Mouse (Mus musculus) thymus, postnatal 4 days (tissue): ENCODE measurements around the gene Iqgap1.
"Not testable (repeated sequence)": the region's sequence is repeated elsewhere in the genome, so short reads cannot be mapped to it uniquely, and the experiment has no call there.

Experiments
- DNase-seq: peaks from one replicate; pipeline ENCODE4 v3.0.0; 2021

Iqgap1 gene

DNA sequence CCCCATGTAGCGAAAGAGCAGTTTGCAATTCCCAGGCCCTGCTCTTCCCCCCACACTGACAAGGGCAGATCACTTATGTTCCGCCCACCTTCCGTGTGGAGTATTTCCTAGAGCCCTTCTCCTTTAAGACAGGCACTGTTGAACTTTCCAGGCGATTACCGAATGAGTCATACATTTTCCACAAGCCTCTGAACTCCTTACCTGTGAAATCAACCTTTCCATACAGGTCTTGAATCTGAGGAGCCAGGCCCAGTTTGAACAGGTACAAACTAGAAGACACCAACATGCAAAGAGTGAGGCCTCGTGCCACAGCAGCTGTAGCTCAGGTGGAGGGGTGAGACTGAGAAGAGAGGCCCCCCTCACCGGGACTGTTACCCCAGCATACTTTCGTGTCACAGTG is 63.5 kb downstream of the Iqgap1 start:
- DNase-seq = no peak

DNA sequence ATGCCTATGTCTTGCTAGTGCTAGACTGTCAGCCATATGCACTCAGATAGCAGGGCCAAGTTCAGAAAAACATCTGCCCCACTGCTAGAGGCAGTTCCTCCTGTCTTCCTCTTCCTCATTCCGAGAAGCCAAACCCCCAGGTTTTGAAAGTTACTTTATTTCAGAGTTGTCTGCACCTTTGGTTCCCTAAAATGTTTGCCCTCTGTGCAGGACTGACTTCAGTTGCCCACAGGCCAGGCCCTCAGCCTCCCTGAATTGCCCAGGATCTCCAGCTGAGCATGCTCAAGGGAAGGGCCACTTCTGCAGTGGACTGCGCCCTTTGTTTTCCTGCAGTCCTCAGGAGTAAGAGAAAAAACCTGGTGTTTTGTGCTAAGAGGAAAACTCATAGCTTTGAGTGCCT is 71.7 kb downstream of the Iqgap1 start:
- no peak for DNase-seq

DNA sequence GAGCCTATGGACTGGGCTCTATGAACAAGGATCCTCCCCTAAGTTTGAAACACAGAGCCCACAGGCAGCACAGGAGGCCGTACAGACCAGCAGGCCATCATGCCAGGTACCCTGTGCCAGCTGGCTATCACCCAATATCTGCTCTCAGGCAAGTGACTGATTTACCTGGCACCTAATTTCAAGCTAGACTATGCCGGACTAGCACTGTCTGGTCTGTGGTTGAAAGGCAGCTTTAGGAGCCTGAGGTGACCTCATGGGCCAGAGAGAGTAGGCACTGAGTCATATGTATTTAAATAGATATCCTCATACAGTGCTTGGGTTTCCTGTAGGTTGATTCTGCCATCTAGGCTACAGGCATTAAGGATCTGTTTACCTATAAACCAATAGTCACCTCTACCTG is 72.2 kb downstream of the Iqgap1 start:
- DNase-seq = no peak

DNA sequence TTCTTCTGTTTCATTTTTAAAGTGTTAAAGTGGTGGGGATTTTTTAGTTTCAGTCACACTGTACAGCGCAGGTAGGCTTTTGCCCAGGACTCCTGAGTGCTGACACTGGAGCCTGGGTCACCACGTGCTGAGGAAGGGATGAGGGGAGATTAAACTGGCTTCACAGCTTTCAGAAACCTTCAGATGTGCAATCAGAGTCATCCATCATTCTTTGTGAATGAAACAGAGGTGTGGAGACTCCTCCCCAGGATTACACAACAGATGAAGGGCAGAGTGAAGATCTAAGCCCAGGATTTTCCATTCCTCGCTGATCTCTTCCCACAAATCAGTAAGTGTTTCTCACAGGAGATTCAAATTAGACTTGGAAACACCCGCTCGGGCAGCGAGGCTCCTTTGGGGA is 76.2 kb downstream of the Iqgap1 start:
- no peak for DNase-seq

DNA sequence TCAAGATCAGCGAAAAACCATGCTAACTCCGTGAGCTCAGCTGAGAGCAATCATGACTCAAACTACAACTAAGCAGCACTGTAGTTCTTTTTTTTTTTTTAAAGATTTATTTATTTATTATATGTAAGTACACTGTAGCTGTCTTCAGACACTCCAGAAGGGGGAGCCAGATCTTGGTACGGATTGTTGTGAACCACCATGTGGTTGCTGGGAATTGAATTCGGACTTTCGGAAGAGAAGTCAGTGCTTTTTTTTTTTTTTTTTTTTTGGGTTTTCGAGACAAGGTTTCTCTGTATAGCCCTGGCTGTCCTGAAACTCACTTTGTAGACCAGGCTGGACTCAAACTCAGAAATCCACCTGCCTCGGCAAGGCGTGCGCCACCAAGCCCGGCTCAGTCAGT is 76.7 kb downstream of the Iqgap1 start:
- DNase-seq = not testable (repeated sequence)

DNA sequence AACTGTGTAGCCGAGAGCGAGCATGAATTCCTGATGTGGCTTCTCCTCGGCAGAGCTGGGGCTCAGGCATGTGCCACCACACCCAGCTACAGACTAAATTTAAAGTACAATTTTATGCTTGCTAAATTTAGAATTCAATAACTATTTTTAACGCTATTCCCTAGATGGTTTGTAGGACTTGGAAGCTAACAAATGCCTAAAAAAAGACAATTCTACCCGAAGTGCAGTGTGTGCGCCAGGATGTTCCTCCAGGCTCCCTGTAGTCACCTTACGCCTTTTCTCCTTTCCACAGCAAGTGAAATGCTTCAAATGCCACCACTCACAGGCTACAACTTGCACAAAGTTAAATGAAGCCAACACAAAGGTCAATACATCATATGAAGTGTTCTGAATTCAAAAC is 78.4 kb downstream of the Iqgap1 start:
- no peak for DNase-seq

DNA sequence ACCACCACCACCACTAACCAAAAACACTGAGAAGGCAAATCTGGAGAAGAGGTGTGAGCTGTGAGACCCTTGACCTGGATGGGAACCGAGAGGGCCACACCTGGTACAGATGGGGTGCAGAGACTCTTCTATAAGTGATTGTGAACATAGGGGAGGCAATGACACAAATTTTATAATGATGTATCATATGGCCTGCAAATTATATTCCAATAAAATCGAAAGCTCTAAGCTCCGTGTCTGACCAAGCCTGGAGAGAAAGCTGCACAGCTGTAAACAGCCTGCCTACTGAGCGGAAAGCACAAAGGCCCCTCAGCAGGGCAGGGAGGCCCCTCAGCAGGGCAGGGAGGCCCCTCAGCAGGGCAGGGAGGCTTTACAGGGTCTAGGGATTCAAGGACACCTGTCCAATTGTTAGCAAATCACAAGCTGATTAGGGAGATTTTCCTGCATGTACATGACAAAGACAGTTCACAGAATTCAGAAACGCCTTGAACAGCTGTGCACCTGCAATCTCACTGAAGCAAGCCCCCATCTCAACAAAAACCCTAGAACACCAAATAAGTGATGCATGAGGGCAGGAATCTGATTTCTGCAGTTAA is 79.5 kb downstream of the Iqgap1 start:
- no peak for DNase-seq

DNA sequence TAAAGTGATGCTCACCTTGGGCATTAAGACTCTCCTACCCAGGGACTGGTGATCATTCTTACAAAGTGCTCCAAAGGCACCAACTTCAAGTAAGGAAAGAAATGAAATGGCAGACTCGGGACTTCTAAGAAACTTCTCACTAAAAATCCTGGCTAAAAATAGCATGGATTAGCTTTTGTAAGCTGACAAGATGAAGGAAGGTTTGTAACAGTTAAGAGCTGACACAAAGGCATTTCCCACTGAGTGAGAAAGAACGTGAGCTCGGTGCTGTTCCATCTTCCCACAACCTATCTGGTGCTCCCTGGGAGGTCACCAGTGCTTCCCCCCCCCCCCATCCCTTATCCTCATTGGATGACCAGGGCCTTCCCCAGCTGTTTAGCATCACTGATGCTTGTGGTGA is 80.0 kb downstream of the Iqgap1 start:
- no peak for DNase-seq

DNA sequence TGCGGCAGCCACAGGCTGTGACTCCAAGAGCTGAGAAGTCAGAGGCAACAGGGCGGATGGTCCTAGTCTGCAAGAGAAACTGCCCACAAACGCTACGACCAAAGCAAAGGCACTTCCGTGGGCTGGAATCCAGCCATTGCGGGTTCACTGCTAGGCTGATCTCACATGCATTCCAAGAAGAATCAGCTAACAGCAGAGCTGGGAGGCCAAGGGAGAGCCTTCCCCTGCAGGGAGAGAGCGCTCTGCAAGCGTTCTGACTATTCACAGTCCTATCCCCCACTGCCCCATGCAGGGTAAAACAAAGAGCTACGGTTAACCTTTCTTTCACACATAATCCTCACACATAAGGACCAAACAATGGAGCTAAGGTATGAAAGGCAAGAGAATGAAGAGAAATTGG is 80.5 kb downstream of the Iqgap1 start:
- no peak for DNase-seq

DNA sequence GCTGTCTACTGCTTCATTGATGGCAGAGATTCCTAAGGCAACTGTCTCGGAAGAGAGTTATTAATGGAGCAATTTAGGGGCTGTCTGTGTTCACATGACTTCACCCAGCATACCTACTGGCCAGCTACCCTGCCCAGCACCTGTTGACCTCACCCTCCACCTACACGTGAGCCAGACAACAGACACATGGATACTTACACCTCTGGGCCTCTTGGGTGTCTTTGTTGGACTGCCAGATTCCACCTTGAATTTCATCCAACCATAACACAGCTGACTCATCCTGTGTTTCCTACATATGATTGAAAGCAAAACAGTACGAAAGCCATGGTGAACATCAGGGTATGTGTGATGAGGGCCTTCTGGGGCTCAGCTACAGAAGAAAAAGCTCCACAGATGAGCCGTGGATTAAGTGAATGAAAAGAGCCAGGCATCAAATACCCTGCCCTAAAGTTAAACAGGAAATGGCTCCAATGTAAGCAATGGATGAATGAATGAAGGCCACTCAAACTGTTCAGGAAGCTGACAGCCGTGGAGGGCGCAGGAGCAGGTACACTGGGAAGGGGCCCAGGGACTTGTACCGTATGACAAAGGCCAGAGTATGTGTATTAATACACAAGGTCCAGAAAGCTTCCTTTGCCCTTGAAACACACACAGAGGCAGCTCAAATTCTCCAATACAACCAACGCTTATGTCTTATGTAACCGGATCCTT is 81.7 kb downstream of the Iqgap1 start:
- no peak for DNase-seq

DNA sequence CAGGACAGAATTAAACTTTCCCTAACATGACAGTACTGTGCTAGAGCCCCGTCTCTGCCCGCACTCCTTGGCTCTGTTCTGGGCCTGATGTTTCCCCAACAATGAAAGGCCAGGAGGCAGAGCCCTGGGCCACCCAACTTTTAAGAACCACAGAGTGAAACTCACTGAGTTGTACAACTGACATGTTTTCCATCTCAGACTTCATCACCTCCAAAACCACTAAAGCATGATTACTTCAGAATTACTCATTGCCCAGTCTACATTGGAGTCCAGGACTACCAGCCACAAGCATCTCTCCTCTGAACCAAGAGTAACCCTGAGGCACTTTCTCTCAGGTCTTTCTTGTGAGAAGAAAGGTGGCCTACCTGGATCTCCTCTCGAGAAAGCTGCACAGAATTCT is 83.1 kb downstream of the Iqgap1 start:
- DNase-seq = no peak

DNA sequence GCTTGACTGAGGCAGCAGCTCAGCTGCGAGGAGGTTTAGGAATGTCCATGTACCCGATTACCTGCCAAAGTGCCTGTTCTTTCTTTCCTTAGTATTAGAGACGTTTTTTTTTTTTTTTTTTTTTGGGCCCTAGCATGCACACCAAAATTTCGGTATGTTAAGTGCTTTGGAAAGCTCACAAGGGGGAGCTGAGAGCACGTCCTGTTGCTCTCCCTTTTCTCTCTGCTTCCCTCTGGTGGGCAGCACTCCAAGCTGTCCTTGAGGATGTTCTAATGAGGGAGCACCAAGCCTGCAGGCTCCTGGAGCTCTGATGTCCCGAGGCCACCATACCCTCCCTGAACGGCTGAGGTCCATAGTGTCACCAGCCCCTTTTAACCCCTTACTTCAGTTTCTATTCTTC is 84.8 kb downstream of the Iqgap1 start:
- DNase-seq = peak; percentile 86

DNA sequence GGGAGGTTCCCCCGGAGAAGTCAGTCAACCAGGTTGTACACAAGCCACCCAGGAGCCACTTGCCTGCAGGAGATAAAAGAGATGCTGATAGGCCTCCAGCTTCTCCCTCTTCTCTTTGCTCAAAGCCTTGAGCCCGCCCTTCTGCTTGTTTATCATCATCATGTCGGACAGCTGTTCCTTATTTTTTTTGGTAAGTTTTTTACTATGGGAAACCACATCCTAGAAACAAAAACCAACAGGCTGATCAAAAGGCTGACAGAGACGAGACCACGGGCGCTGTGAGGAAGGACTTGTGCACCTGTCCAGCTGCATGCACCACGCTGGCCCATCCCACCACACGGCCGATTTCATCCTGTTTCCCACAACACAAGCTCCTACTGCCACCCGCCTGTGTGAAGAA is 89.6 kb downstream of the Iqgap1 start:
- DNase-seq = no peak

DNA sequence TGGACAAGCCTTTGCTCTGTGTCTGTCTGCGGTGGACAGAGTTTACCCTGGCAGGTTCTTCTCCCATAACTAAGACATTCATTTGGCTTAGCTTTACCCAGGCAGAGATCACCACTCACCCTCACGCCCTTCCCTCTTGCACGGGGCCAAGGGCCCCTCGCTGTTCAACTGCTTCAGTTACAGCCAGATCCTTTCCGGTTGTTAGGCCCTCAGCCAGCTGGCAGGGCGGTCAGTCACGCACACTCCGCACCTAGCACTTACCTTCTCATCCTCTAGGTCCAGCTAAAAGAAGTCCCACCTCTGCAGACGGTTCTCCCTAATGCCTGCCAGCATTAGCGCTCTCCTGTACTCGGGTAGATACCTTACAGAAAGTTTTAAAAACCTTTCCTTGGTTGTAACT is 92.8 kb downstream of the Iqgap1 start:
- no peak for DNase-seq

DNA sequence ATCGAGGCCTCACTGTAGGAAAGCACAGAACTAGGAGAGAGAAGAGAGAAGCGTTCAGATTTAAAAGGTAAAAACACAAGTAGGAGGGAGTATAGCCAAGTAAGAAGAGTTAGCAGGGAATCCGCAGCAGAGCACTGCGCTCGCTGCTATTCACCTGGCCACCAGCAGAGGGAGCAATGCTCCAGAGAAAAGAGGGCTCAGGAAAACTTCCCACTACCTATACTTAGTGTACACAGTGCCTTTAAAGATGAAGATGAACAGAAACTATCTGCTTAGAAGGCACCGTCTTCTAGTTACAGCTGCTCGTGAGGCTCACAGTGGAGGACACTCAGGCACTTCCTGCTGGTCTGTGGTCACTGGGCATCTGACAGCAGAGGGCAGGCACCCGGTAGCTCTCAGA is 96.1 kb downstream of the Iqgap1 start:
- DNase-seq = peak; percentile 89

DNA sequence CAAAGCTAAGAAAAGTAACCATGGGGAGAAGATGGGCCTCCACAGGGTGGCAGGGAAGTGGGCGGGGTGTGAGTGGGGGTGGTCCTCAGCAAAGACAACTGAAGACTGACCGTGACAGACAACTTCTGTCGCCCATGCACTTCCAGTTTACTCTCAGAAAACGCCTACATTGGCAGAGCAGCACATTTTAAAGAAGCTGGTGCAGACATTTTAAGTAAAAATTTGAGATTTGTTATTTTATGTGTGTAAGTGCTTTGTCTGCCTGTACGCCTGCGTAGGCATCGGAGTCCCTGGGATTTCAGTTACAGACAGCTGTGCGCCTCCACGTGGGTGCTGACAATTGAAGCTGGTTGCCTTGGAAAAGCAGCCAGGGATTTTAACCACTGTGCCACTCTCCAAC is 104.7 kb downstream of the Iqgap1 start:
- DNase-seq = no peak

DNA sequence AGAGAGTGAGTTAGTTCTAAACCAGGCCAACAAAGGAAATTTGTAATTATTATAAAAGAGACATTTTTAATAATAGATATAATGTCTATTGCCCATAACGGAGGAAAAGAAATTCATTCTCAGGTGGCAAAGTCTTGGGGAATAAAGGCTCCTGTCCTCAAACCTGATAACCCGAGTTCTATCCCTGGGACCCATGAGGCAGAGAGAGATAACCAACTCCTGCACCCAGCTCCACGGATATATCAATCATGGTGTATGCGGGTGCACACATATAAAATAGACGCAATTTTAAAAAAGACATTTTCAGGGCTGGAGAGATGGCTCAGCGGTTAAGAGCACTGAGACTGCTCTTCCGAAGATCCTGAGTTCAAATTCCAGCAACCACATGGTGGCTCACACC is 106.2 kb downstream of the Iqgap1 start:
- DNase-seq = no peak

DNA sequence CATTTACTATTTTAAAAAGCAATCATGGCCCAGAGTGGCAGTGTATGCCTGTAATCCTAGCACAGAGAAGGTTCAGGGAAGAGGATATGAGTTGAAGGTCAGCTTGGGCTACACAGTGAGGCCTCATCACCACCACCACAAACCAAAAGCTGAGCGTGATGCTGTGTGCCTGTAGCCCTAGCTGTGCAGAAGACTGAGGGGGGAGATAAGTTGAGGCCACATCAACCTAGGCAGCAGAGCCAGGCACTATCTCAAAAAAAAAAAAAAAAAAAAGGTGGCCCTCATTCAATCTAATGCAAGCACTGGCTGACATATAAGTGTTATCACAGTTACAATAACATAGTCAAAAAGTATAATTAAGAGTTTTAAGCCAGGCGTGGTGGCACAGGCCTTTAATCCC is 106.7 kb downstream of the Iqgap1 start:
- DNase-seq = no peak

DNA sequence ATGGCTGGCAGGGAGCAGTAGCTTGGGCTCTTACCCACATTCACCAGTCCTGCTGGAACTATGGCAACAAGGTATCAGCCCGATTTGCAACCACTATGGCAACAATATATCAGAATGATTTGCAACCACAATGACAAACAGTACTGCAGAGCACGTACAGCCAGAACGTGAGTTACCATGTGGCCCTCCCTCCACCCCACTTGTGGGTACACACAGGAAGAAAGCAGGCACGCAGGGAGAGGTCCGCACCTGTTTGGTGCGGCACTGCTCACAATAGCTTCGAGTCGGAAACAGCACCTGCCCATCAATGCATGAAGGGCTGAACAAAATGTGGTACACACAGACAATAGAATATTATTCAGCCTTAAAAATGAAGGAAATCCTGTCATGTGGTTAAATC is 107.3 kb downstream of the Iqgap1 start:
- peak; percentile 70 for DNase-seq

DNA sequence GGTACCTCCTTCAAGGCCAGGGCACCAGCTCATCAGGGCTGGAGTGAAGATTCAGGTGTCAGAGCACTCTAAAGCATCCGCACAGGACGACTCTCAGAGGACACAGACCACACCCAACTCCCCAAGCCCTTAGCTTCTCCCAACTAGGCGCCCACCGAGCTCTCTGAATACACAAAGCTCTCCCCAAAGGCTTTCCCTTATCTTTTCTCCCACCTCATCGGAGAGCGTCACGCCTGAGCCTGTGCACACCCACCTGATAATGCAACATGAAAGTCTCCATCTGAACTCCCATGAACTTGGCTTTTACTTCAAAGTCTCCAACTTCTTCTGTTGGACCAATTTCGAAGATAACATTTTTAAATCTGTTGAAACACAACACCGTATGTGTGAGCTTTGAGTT is 109.0 kb downstream of the Iqgap1 start:
- no peak for DNase-seq

DNA sequence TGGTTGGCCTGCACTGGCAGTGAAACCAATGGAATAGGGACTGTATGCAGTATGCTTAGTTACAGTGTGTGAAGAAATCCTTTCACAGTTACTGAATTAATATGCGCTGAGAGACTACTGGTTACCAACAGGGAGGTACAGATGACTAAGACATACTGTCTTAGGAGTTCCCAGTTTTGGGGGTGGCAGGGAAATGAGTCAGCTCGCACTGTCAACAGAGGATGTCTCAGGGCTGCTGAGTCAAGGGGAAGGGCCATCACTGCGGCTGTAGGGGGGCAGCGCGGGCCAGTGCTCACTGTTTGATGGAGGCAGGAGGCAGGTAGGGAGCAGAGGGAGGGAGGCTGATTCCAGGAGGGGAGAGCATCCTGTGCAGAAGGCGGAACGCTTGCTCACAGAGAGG is 110.5 kb downstream of the Iqgap1 start:
- no peak for DNase-seq

DNA sequence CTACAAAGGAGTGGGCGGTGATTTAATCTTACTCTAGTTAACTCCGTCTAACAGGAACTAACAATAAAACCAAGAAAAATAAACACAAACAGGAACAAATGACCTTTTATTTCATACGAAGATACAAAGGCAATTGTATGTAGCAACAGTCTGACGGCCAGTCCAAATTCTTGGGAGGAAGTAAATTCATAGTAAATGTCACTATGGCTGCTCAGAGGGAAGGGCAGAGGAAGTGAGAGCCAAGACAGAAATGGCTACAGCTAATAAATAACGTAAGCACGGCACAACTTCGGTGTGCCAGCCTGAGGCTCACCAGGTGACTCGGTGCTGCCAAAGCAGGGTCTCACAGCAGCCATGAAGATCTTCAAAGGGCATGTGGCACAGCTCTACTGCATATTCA is 114.3 kb downstream of the Iqgap1 start:
- no peak for DNase-seq

DNA sequence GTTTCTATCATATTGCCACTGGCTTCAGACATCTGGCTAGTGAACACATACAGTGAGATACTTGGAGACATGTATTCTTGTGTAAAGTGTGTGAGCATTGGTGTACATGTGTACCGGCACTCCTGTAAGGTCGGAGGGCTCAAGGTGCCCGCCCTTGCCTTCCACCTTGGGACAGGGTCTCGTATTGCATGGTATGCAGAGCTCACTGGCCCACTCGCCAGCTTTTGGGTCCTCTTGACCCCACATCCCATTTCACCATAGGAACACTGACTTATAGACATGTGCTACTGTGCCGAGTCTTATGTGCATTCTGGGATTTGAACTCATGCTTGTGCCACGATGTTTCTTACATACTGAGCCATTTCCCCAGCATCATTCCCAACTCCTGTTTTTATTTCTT is 115.4 kb downstream of the Iqgap1 start:
- DNase-seq = no peak

DNA sequence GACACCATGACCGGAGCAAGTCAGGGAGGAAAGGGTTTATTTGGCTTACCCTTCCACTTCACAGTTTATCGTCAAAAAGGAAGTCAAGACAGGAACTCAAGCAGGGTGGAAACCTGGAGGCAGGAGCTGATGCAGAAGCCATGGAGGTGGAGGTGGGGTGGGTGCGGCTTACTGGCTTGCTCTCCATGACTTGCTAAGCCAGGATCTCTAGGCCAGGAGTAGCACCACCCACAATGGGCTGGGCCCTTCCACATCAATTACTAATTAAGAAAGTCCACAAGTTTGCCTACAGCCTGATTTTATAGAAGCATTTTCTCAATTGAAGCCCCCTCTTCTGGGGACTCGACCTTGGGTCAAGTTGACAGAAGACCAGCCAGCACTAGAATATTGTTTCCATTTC is 121.7 kb downstream of the Iqgap1 start:
- no peak for DNase-seq

DNA sequence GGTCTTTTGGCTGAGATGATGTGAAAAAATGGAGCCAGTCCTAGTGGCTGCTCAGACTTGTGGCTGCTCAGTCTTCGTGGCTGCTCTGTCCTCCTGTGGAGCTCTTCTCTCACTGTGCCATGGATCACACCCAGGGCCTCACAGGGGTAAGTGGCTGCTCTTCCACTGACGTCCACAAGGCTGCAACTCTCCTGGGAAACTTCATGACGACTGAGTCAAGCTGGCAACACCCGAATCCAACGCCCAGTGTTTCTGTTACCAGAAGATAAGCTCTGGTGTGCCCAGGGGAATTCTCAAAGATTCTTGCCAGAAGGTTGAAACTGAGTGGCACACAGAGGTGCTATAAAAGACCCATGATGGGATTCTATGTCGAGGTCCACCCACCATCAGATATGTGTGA is 123.3 kb downstream of the Iqgap1 start:
- no peak for DNase-seq
